Mouse (Mus musculus): ENCODE measurements around the gene Rbm20. TPM values are rescaled to one million over a fixed set of nuclear protein-coding genes. Genes with fewer than 3 reads are reported as not detected.

The Rbm20 gene
- total RNA-seq, 4 experiments from 2014 or later: 1.8 to 4.0 (median 3.2) TPM

GRCm38 (mm10) chr19:53848272-53848995 lies 171.3 kb downstream of the Rbm20 start:
- DNase-seq (ENCODE audit: low spot score in 2 of 2): no peak

GRCm38 (mm10) chr19:53850166-53850922 lies 173.2 kb downstream of the Rbm20 start:
- DNase-seq (ENCODE audit: low spot score in 2 of 2): peak; percentile 38 to 46

- no peak for DNase-seq (ENCODE audit: low spot score in 2 of 2)
Observed at GRCm38 (mm10) chr19:53851352-53851751, 174.2 kb downstream of the Rbm20 start.

- no peak for DNase-seq (ENCODE audit: low spot score in 2 of 2)
Observed at GRCm38 (mm10) chr19:53851826-53852698, 175.0 kb downstream of the Rbm20 start.

GRCm38 (mm10) chr19:53852699-53853451 lies 175.8 kb downstream of the Rbm20 start:
- DNase-seq (ENCODE audit: low spot score in 2 of 2): peak; percentile 80 to 86

- DNase-seq (ENCODE audit: low spot score in 2 of 2): no peak
Observed at GRCm38 (mm10) chr19:53854978-53855377, 177.9 kb downstream of the Rbm20 start.

GRCm38 (mm10) chr19:53855781-53856180 lies 178.7 kb downstream of the Rbm20 start:
- DNase-seq (ENCODE audit: low spot score in 2 of 2): no peak

GRCm38 (mm10) chr19:53856794-53857193 lies 179.7 kb downstream of the Rbm20 start:
- no peak for DNase-seq (ENCODE audit: low spot score in 2 of 2)

- no peak for DNase-seq (ENCODE audit: low spot score in 2 of 2)
Observed at GRCm38 (mm10) chr19:53857962-53858361, 180.9 kb downstream of the Rbm20 start.

GRCm38 (mm10) chr19:53859149-53859548 lies 182.0 kb downstream of the Rbm20 start:
- DNase-seq (ENCODE audit: low spot score in 2 of 2): no peak

GRCm38 (mm10) chr19:53859593-53859992 lies 182.5 kb downstream of the Rbm20 start:
- no peak for DNase-seq (ENCODE audit: low spot score in 2 of 2)

GRCm38 (mm10) chr19:53861346-53861745 lies 184.2 kb downstream of the Rbm20 start:
- no peak for DNase-seq (ENCODE audit: low spot score in 2 of 2)

- peak in 1 of 2 experiments; percentile 42 for DNase-seq (ENCODE audit: low spot score in 2 of 2)
Observed at GRCm38 (mm10) chr19:53862573-53863246, 185.6 kb downstream of the Rbm20 start.

GRCm38 (mm10) chr19:53867238-53867637 lies 190.1 kb downstream of the Rbm20 start:
- DNase-seq (ENCODE audit: low spot score in 2 of 2): no peak

- peak in 1 of 2 experiments; percentile 36 for DNase-seq (ENCODE audit: low spot score in 2 of 2)
Observed at GRCm38 (mm10) chr19:53868125-53868524, 191.0 kb downstream of the Rbm20 start.

GRCm38 (mm10) chr19:53868796-53869195 lies 191.7 kb downstream of the Rbm20 start:
- DNase-seq (ENCODE audit: low spot score in 2 of 2): no peak

- DNase-seq (ENCODE audit: low spot score in 2 of 2): no peak
Observed at GRCm38 (mm10) chr19:53869427-53870385, 192.6 kb downstream of the Rbm20 start.

- no peak for DNase-seq (ENCODE audit: low spot score in 2 of 2)
Observed at GRCm38 (mm10) chr19:53870568-53870967, 193.5 kb downstream of the Rbm20 start.

GRCm38 (mm10) chr19:53871502-53871901 lies 194.4 kb downstream of the Rbm20 start:
- no peak for DNase-seq (ENCODE audit: low spot score in 2 of 2)
